Mouse (Mus musculus) forebrain, embryonic 10.5 days (tissue): Measurements from ENCODE around the gene Barhl1. TPM values are rescaled to one million over a fixed set of nuclear protein-coding genes. Genes with fewer than 3 reads are reported as not detected.

Experiments used
- DNase-seq: peaks from one replicate; pipeline ENCODE4 v3.0.0-alpha.2; 2017; ENCODE audit warnings: low spot score; ENCODE audit errors: extremely low spot score
- H3K27ac ChIP-seq: fragments of 300-500 bp; sonication (generic); 2 replicates; pipeline ENCODE4 v1.5.1; 2016; ENCODE audit warnings: mild to moderate bottlenecking
- H3K27me3 ChIP-seq: fragments of 300-500 bp; sonication (generic); 2 replicates; pipeline ENCODE4 v1.6.1; 2016; ENCODE audit warnings: mild to moderate bottlenecking; ENCODE audit not compliant: poor library complexity, severe bottlenecking
- H3K36me3 ChIP-seq: fragments of 300-500 bp; sonication (generic); replicated peaks from 2 replicates; pipeline ENCODE4 v1.6.1; 2016; ENCODE audit warnings: mild to moderate bottlenecking, moderate library complexity
- H3K4me1 ChIP-seq: fragments of 300-500 bp; sonication (generic); 2 replicates; pipeline ENCODE4 v1.6.1; 2016
- H3K4me3 ChIP-seq: fragments of 300-500 bp; sonication (generic); 2 replicates; pipeline ENCODE4 v1.5.1; 2016; ENCODE audit warnings: mild to moderate bottlenecking, moderate library complexity
- H3K9me3 ChIP-seq: fragments of 300-500 bp; sonication (generic); 2 replicates; pipeline ENCODE4 v1.6.1; 2016; ENCODE audit warnings: mild to moderate bottlenecking, moderate library complexity
- WGBS: fragments of 180-500 bp; shearing (Covaris S2); methylation state at CpG from one replicate; pipeline ENCODE4 v1.1.7; 2016; 5-methylcytosine and 5-hydroxymethylcytosine counted together
- polyA plus RNA-seq: library from polyadenylated mRNA; unstranded; fragments of >200 nt; fragmentation: Nextera tagmentation; extraction: Ambion mirVana; gene quantifications from 2 replicates; pipeline ENCODE4 v1.2.1, GENCODE M21; 2016

The Barhl1 gene
- polyA plus RNA-seq, 1 experiment from 2014 or later, result 0.74 TPM

- Histone ChIP-seq H3K36me3 (peaks cover 18% of the 10 kb centered on the region), H3K4me3 (peak overlapping the region; percentile 14; the same call in 1 of the 2 replicates), H3K9me3 (no peaks in the 10 kb centered on the region), H3K27ac (no peak overlapping the region), H3K4me1 (peaks cover 74% of the 10 kb centered on the region), H3K27me3 (peaks cover 100% of the 10 kb centered on the region)
- WGBS, result 1% methylated on average over 40 of the region's 41 CpGs
- DNase-seq, result no peak
Observed at GRCm38 (mm10) chr2:28909186-28909817, 7.2 kb downstream of the Barhl1 start.

- Histone ChIP-seq H3K27me3 (peaks cover 100% of the 10 kb centered on the region), H3K36me3 (peaks cover 24% of the 10 kb centered on the region), H3K4me3 (peak overlapping the region; percentile 44), H3K4me1 (peaks cover 74% of the 10 kb centered on the region), H3K9me3 (no peaks in the 10 kb centered on the region), H3K27ac (peak overlapping the region; percentile 49)
- under 1% methylated on average over 39 of the region's 39 CpGs for WGBS
- DNase-seq, result peak; percentile 51
Observed at GRCm38 (mm10) chr2:28908389-28909153, 7.9 kb downstream of the Barhl1 start.

DNA sequence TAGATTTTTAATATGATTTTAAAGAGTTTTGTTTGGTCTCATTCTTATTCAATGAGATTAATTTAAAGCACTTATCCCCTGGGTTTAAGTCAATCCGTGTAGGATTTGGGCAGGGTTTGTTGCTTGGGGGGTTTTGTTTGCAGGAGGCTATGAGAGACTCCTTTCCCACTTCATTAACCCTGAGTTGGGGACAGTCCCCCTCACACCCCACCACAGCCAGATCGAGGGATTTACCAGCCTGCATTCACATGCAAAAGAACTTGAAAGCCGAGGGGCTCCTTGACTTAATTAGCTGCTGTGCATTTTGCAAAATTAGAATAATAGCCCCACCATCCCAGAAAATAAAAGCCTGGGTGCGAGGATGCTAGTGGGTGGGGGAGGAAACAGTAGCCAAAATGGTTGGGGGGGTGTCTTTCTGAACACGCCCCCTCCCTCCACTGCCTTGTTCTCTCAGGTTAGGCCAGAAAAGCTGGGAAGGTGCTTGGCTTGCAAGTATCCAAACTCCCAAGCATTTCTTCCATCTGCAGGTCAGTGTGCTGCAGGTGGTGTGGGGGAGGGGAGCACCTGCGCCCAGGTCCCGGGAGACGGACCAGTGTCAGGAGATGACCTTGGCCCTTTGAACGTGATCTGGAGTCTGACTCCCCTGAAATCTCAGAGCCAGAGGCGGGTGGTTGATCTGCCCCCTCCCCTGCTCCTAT lies 8.6 kb downstream of the Barhl1 start:
- DNase-seq, result peak; percentile 49
- 2% methylated on average over 10 of the region's 10 CpGs for WGBS
- Histone ChIP-seq H3K27me3 (peaks cover 100% of the 10 kb centered on the region), H3K4me1 (peaks cover 70% of the 10 kb centered on the region), H3K9me3 (no peaks in the 10 kb centered on the region), H3K4me3 (peak overlapping the region; percentile 44), H3K27ac (peak overlapping the region; percentile 49), H3K36me3 (peaks cover 30% of the 10 kb centered on the region)

DNA sequence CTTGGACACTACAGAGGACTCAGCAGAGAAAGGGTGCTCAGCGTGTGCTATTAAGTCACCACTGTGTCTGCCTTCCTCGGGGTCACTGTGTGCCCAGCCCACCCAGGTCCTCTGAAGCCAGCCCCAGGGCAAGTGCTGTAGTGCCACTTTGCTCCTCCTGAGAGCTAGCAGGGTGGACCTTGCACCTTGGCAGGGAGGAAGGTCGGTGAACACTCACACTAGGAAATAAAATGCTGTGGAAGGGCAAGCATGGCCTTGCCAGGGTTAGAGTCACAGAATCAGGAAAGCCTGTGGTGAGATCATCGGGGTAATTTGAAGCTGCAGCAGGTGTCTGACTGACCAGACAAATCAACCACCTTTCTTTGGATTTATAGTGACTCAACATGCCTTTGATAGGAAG lies 10.9 kb downstream of the Barhl1 start:
- WGBS, result 41% methylated on average over 4 of the region's 4 CpGs
- H3K4me3 ChIP-seq, result no peak overlapping the region
- H3K27ac ChIP-seq, result no peak overlapping the region
- no peak for DNase-seq
- no peaks in the 10 kb centered on the region for H3K9me3 ChIP-seq
- peaks cover 100% of the 10 kb centered on the region for H3K27me3 ChIP-seq
- H3K4me1 ChIP-seq, result peaks cover 49% of the 10 kb centered on the region
- H3K36me3 ChIP-seq, result peaks cover 41% of the 10 kb centered on the region

- Histone ChIP-seq H3K36me3 (peaks cover 49% of the 10 kb centered on the region), H3K4me1 (peaks cover 49% of the 10 kb centered on the region), H3K9me3 (no peaks in the 10 kb centered on the region), H3K4me3 (no peak overlapping the region), H3K27ac (no peak overlapping the region), H3K27me3 (peaks cover 100% of the 10 kb centered on the region)
- 83% methylated on average over 9 of the region's 9 CpGs for WGBS
- DNase-seq, result no peak
Observed at GRCm38 (mm10) chr2:28904786-28905185, 11.7 kb downstream of the Barhl1 start.

DNA sequence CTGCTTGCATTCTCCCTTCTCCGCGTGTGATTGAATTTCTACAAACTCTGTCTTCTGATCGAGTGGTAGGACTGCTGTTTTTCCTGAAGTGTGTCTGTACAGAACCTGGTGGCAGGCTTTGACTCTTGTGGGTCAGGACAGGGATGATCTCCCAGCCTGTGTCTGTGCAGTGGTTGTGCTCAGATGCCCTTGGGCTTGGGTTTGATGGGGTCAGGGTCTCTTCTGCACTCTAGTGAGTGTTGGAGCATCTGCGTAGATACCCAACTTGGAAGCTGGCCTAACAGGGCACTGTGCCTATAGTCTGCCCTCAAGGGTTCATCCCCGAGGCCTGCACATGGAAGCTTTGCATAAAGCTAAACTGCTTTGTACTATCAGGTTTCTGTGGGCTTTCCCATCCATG lies 12.6 kb downstream of the Barhl1 start:
- 89% methylated on average over 5 of the region's 5 CpGs for WGBS
- Histone ChIP-seq H3K9me3 (no peaks in the 10 kb centered on the region), H3K27ac (no peak overlapping the region), H3K27me3 (peaks cover 100% of the 10 kb centered on the region), H3K4me1 (peaks cover 40% of the 10 kb centered on the region), H3K36me3 (peaks cover 58% of the 10 kb centered on the region), H3K4me3 (no peak overlapping the region)
- DNase-seq, result no peak

GRCm38 (mm10) chr2:28902291-28902690 lies 14.2 kb downstream of the Barhl1 start:
- Histone ChIP-seq H3K27me3 (peaks cover 100% of the 10 kb centered on the region), H3K4me3 (no peak overlapping the region), H3K4me1 (peaks cover 24% of the 10 kb centered on the region), H3K27ac (no peak overlapping the region), H3K9me3 (no peaks in the 10 kb centered on the region), H3K36me3 (peaks cover 73% of the 10 kb centered on the region)
- WGBS, result 89% methylated on average over 8 of the region's 8 CpGs
- DNase-seq, result no peak

- H3K36me3 ChIP-seq, result peaks cover 87% of the 10 kb centered on the region
- WGBS, result 91% methylated on average over 4 of the region's 4 CpGs
- no peak for DNase-seq
- peaks cover 19% of the 10 kb centered on the region for H3K4me1 ChIP-seq
- H3K4me3 ChIP-seq, result no peak overlapping the region
- no peaks in the 10 kb centered on the region for H3K9me3 ChIP-seq
- peaks cover 96% of the 10 kb centered on the region for H3K27me3 ChIP-seq
- H3K27ac ChIP-seq, result no peak overlapping the region
Observed at GRCm38 (mm10) chr2:28897340-28897899, 19.0 kb downstream of the Barhl1 start.

- DNase-seq, result no peak
- Histone ChIP-seq H3K4me3 (no peak overlapping the region), H3K36me3 (peaks cover 94% of the 10 kb centered on the region), H3K4me1 (peaks cover 20% of the 10 kb centered on the region), H3K27me3 (peaks cover 92% of the 10 kb centered on the region), H3K9me3 (no peaks in the 10 kb centered on the region), H3K27ac (no peak overlapping the region)
- WGBS, result 97% methylated on average over 7 of the region's 7 CpGs
Observed at GRCm38 (mm10) chr2:28895876-28896275, 20.6 kb downstream of the Barhl1 start.

- peaks cover 20% of the 10 kb centered on the region for H3K4me1 ChIP-seq
- no peak for DNase-seq
- no peaks in the 10 kb centered on the region for H3K9me3 ChIP-seq
- H3K36me3 ChIP-seq, result peaks cover 96% of the 10 kb centered on the region
- peaks cover 73% of the 10 kb centered on the region for H3K27me3 ChIP-seq
- H3K4me3 ChIP-seq, result no peak overlapping the region
- 40% methylated on average over 6 of the region's 6 CpGs for WGBS
- H3K27ac ChIP-seq, result no peak overlapping the region
Observed at GRCm38 (mm10) chr2:28893526-28893925, 22.9 kb downstream of the Barhl1 start.

DNA sequence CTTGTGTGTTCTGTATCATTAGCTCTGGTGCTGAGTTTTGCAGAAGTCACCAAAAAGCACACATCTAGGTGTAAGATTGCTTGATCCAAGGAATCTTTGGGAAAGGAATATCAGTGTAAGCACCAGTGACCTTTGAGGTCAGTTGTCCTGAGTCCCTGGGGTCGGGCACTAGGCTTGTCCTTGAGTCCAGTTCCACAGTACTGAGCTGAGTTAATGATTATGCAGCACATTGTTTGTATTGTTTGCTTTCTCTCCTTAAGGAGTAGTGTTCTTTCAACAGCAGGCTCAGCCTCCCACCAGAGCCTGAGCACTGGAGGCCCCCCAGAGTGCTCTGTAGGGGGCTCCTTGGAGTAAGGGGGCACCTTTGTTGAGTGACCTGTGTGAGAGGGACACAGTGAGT lies 23.7 kb downstream of the Barhl1 start:
- DNase-seq, result no peak
- Histone ChIP-seq H3K27me3 (peaks cover 66% of the 10 kb centered on the region), H3K9me3 (no peaks in the 10 kb centered on the region), H3K4me3 (no peak overlapping the region), H3K36me3 (peaks cover 96% of the 10 kb centered on the region), H3K27ac (no peak overlapping the region), H3K4me1 (peaks cover 20% of the 10 kb centered on the region)
- 21% methylated on average over 1 of the region's 1 CpGs for WGBS

DNA sequence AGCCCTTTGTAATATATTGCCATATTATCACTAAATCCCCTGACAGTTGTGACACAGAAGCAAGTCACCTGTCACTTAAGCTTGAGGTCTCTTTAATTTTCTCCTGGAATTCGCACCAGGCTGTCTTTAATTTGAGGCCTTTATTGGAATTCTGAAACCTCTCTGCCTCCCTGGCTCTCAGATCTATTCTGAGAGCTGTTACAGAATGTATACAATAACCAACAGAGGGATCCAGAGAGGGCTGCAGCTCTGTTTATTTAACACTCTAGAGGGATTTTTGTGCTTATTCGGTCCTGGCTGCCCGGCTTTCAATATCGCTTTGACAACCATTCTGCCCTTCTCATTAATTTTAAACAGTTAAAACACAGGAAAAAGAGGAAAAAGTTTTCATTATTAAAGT lies 31.6 kb downstream of the Barhl1 start:
- peaks cover 80% of the 10 kb centered on the region for H3K36me3 ChIP-seq
- WGBS, result 86% methylated on average over 4 of the region's 4 CpGs
- H3K27ac ChIP-seq, result no peak overlapping the region
- H3K27me3 ChIP-seq, result no peaks in the 10 kb centered on the region
- peaks cover 9% of the 10 kb centered on the region for H3K4me1 ChIP-seq
- no peak overlapping the region for H3K4me3 ChIP-seq
- no peak for DNase-seq
- no peaks in the 10 kb centered on the region for H3K9me3 ChIP-seq
